Mouse (Mus musculus) lung, postnatal 36 days (tissue): ENCODE results near the gene Zmat5.
"Not testable (repeated sequence)": the region's sequence is repeated elsewhere in the genome, so short reads cannot be mapped to it uniquely, and the experiment has no call there.

ENCODE experiments used
- DNase-seq: peaks from one replicate; pipeline ENCODE4 v3.0.0; 2022; ENCODE audit warnings: mixed read lengths

Gene Zmat5

DNA sequence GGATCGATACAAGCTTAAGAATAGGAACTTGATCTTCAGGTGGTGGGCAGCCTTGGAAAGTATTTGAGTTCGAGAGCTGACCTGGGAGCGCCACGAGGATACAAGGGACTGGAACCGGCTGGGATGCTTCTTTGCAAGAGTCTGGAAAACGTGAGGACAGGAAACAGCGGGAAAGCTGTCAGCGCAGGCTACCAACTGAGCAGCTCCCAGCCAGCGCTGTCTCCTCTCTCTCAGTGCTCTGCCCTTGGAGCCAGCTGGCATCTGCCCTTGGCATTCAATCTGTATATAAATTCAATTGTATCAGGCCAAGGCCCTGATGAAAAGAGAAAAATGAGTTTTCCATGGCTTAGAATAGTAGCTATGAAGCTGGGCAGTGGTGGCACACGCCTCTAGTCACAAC, 13.3 kb upstream of the Zmat5 start:
- no peak for DNase-seq

DNA sequence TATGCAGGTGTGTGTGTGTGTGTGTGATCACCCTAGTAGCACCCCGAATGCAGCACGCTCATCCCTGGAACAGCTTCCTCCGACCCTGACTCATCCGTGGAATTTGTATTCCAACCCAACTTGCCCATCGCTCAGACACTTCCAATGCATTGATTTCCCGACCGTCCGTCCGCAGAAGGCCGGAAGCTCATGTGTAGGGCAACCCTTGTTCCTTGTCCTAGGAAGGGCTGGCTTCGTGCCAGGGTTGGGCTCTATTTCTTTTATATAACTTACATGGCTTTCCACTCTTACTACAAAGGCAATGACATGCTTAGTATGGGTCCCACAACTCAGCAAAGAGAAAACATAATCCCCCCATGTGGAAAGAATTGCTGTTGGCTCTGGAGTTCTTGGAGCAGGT, 12.3 kb upstream of the Zmat5 start:
- DNase-seq = no peak

DNA sequence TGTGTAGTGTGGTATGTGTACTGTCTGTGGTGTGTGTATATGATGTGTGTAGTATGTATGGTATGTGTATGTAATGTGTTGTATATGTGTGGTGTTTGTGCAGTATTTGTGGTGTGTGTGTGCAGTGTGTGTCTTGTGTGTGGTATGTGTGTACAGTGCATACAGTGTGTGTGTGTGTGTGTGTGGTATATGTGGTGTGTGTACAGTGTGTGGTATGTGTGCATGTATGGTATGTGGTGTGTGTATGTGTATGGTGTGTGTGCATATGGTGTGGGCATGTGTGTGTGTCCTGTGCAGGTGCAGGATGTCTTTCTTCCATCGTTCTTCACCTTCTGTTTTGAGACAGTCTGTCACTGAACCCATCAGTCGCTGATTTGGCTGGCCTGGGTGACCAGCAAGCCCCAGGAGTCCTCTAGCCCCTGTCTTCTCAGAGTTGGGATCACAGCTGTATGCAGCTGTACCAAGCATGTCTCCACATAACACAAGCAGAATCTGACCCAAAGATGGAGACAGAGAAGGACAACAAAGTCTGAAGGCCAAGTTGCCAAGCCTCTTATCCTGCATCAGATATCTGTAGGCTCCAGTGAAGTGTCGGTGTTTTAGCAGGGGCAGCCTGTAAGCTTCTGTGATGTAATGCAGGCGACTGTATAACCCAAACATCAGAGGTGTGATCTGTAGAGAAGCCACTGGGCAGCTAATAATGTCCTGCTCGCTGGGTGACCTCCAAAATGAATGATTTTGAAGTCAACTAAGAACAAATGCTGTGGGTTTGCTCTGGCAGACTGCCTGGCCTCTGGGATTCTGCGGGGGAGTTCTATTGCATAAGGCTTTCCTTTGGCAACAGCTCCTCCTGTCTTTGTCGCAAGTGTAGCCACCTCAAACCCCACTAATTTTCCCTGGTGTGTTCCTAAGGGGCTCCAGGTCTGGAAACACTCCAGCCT, 7.2 kb upstream of the Zmat5 start:
- peak; percentile 86 for DNase-seq

DNA sequence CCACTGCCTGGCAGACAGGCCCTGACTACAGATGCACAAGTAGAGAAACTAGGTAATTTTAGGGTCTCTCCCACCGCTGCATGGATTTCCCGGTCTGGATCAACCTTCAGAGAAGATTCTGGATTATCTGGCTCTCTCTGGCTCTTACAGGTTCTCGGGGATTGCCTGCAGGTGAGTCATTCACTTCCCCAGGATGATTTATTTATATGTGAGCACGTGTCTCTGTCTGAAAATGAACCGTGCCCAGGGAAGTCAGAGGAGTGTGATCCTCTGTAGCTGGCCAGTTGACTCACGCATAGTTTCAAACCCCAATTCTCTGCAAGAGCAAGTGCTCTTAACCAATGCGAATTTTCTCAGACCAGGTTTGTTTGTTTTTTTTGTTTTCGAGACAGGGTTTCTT, 3.8 kb upstream of the Zmat5 start:
- no peak for DNase-seq

DNA sequence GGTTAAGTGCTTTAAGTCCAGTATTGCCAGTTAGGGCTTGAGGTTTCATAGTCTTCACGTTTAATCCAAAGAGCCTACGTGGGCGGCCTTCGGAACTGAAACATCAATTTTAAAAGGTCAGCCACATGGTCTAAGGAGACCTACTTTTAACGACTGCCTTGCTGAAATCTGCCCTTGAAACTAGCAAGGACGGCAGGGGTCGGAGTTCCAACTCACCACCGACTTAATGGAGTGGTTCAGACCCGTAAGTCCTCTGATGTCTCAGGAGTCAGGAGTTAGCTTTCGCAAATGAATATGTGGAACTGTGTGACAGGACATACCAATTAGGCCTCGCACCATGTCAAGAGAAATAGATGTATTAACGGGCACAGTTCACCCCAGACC, 798 bp upstream of the Zmat5 start:
- DNase-seq = peak; percentile 22

DNA sequence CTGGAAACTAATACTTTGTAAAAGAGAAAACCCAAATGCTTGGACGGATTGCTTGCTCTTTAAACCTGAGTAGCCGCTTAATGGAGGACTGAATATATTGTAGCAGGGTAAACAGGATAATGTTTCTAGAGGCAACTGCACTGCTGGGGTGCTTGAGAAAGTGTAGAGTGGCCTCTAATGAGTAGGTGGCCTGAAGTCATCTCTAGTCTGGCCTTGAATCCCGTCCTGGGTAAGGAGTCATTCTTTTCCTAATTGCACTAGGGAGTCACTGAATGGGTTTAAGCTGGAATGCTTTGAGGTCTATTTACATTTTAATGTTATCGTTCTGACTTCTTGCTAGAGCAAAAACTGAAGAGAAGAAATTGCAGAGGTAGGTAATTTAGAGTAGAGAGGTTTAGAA, 700 bp downstream of the Zmat5 start:
- no peak for DNase-seq

DNA sequence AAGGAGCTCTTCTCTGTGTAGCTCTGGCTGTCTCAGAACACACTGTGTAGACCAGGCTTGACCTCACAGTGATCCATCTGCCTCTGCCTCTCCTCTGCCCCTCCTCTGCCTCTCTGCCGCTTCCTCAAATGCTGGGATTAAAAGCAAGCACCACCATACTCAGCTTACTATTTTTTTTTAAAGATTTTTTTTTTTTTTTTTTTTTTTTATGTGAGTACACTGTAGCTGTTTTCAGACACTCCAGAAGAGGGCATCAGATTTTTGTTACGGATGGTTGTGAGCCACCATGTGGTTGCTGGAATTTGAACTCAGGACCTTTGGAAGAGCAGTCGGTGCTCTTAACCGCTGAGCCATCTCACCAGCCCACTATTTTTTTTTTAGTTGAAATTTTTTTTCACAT, 5.7 kb downstream of the Zmat5 start:
- DNase-seq = not testable (repeated sequence)

DNA sequence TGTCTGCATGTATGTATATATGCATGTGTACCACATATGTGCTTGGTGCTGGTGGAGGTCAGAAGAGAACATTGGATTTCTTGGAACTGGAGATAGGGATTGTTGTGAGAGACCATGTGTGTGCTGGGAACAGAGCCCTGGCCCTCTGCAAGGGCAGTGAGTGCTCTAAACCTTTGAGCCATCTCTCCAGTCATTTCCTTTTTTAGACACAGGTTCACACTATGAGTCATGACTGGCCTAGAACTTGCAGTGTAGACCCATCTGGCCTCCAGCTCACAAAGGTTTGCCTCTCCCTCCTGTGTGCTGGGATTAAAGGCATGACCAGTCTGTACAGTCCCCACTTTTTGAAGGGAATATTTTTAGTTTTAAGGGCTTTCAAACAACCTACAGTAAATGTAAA, 8.3 kb downstream of the Zmat5 start:
- no peak for DNase-seq

DNA sequence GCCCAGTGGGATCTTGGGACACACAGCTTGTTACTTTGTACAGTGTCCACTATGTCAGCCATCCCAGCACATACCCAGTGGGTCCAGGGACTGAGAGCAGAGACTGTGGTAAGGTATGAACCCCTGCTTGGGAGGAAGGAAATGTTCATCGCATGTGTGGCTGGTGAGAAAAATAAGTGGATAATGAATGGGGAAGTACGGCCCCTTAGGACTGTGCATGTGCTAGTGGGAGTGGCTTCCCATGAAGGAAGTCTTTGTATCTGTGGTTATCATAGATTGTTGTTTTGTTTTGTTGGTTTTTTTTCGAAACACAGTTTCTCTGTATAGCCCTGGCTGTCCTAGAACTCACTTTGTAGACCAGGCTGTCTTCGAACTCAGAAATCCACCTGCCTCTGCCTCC, 10.2 kb downstream of the Zmat5 start:
- DNase-seq = no peak

DNA sequence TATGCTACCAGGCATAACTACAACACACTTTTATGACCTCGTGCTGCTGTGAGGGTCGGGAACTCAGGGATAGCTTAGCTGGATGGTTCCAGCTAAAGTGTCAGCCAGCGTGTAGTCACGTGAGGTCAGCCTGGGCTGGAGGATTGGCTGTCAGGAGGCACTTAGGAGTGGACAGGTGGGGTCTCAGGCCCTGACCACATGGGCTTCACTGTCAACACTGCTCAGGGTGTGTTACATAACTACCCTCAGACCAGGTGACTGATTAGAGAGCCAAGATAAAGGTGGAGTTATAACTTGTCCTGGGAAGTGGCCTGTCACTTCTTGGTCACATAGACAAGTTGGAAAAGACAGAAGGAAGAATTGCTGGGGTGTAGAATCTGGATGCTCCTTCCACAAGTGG, 11.1 kb downstream of the Zmat5 start:
- DNase-seq = no peak

DNA sequence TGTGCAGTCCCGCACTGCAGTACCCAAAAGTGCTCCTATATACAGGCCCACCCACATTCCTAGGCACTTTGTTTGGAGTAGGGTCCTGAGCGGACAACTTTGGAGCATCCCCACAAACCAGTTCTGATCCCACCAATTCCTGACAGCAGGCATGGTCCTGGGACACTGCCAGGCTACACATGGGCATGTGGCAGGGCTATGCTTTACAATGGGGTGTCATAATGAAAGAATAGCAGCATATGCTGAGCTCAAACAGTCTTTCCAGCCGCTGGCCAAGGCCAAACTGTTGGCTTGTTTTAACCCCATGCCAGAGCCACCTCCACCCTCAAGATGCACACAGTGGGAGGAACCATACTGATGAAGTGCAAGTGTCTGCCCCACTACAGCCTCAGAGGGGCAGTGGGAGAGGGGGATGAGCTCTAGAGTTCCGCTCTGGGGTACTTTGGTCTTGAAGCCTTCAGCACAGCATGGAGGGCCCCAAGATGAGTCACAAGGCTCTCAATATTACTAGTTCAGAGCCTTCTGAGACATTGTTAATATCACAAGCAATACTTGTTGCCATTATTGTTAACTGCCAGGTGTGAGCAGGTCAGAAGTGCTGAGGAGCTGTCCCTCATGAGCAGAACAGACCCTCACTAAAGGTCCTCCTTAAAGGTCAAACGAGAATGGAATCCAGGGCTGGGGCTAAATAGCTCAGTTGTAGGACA, 12.2 kb downstream of the Zmat5 start:
- DNase-seq = no peak

DNA sequence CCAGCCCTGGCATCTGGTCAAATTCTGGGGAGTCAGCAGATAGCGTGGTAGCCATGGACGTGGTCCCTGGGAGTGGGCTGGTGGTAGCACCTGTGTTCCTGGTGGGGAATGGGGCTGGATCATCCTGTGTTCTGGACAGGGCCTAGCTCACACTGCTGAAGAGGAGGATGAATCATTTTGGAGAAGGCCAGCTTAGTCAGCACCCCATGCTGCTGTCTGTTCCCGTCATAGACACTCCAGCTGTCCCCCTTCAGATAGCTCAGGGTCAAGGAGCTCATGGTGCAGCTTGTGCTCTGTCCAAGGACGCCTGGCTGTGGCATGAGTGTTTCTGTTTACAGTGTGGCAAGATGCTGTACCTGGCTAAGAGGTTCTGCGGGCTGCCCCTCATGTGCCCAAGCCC, 14.1 kb downstream of the Zmat5 start:
- no peak for DNase-seq

DNA sequence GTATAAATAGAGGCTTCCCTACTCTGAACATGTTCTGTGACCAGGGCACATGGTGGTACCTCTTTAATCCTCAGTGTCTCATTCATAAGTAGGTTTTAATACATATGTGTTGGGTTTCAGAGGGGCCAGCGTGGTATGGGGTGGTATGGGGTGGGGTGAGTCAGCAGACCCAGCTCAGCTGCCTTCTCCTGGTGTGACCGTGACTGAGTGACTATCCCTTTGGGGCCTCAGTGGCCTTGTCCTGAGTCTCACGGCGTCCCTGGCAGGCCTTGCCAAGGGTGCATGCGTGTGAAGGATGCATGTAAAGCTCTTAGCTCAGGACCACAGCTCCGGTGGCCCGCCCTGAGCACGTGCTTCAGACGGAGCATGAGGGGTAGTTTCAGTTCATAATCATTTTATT, 15.5 kb downstream of the Zmat5 start:
- no peak for DNase-seq

DNA sequence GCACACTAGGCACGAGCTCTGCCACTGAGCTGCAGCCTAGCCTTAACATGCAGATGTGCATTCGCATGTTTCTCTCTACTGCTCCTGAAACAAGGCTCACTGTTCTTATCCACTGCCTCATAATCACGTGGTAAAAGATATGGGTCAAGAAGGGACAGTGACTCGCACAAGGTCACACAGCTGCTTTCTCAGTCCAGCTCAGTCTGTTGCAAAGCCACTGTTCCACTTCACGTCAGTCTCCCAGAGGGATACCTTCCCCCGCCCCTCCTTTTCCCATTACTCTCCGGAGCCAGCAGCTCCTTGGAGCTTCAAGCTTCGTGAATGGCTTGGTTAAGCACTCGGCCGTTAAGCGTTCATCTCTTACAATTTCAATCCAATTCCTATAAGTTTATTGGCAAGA, 15.9 kb downstream of the Zmat5 start:
- no peak for DNase-seq

DNA sequence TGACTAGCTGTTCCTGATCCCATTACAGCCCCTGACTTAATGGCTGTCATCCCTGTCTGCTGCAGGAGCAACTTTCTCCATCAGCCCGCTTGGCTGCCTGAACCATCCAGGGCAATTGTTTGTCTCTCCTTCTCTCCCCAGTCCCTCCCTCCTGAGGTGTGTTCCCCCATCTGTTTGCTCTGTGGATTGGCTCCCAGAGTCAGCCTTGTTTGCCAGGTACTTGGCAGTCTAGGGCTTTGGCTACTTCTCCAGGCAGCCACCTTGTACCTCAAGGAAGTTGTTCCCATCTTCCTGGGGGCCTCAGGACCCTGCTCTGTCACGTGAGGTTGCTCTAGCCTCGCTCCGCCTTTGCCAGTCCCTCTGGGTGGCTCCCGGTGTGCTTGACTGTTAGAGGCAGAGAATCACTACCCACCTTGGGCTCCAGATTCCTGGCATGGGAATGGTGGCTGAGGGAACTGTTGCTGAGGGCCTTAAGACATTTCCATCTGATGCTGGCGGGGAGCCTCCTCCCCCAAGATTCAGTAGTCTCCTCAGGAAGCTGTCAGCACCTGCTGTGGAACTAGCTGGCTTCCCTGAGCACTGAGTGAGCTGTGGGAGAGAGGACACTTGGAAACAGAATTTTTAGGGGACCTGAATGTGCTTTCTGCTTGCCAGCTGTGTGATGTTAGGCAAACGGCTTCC, 16.6 kb downstream of the Zmat5 start:
- peak; percentile 71 for DNase-seq

DNA sequence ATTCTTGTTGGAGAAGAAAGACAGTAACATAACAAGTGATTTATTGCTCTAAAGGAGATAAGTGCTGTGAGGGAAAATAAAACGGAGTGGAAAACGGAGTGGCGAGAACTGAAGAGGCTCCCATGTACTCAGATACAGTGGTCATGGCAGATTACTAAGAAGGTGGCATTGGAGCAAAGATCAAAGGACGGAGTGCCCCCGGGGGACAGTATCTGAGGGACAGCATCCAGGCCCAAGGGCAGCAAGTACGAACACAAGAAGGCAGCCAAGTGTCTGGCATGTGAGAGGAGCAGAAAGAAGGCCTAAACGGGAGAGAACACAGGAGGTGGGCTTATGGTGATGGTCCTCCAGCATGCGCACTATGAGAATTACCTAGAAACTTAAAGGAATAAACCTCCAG, 17.2 kb downstream of the Zmat5 start:
- DNase-seq = no peak

DNA sequence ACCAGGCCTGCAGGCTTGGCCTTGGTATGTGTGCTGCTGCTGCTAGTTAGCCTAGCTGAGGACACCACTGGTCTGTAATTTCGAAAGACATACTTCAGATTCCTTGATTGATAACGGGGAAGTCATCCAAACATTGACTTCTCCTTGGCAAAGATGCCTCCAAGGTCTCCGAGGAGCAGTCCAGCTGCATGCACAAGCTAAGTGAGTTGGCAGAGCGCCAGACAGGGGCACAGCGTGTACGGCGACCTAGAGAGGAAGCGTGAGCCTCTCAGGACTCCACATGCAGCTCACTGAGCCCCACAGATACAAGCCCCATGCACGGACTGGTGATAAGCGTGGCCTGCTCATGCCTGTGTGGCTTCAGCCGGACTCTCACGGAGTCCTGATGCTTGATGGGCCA, 25.1 kb downstream of the Zmat5 start:
- peak; percentile 56 for DNase-seq

DNA sequence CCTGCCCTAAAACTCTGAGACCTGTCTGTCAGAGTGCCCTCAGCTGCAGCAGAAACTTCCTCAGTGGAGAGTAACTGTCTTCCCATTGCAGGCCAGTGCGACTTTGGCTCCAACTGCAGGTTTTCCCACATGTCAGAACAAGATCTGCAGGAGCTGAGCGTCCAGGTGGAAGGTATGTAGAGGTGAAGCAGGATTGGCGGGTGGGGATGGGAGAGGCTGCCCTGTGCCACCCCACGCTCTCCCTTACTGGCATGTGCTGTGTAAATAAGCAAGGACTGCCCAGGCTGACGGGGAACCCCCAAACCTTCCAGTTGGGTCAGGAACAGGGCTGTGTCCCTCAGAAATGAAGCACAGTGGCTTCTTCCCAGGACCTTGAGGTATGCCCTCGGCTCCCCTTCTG, 25.6 kb downstream of the Zmat5 start:
- DNase-seq = peak; percentile 36

DNA sequence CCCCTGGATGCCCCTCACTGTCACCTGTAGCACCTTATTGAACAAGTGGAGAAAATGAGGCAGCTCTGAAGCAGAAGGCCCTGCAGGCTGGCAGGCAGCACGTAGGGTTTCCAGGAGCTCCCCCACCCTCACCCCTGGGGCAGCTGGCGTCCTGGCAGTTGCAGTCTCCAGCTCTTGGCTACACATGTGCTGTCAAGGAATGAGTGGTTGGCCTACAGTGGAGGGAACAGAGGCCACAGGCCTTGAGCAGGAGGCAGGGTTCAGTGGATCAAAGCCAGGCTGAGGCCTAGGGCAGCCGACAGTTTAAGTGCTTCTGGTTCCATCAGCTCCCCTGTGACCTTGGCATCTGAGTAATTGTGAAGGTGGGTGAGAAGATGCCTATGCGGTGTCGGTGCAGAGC, 26.4 kb downstream of the Zmat5 start:
- no peak for DNase-seq

DNA sequence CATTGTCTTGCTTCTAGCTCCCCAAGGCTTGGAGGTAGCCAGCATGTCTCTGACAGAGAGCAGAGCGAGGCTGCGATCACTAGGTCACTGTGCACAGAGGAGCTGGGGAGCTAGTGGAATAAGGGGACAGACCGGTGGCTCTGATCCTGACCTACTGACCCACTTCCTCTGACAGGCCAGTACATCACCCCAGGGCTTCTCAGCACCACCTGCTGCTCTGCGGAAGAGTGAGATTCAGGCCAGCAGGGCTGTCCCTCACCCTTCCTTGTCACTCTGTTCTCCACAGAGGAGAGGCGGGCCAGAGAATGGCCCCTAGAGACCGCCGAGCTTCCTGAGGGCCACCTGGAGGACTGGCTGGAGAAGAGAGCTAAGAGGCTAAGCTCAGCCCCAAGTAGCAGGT, 27.3 kb downstream of the Zmat5 start:
- no peak for DNase-seq

DNA sequence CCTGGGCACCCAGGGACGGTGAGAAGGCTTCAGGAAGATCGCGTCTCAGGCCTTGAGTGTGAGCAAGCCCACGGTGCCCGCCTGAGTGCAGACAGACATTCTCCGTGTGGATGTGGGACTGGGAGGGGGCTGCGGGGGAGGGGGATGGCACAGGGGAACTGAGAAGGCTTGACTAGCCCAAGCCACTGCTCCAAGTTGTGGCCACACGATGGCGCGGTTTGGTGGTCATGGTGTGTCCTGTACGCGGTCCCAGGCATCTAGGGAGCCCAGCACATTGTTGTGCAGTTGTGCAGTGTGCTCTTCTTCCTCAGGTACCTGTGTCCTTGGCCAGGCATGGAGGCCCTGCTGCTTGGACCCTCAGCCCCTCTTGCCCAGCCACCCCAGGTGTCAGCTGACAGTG, 29.7 kb downstream of the Zmat5 start:
- no peak for DNase-seq

DNA sequence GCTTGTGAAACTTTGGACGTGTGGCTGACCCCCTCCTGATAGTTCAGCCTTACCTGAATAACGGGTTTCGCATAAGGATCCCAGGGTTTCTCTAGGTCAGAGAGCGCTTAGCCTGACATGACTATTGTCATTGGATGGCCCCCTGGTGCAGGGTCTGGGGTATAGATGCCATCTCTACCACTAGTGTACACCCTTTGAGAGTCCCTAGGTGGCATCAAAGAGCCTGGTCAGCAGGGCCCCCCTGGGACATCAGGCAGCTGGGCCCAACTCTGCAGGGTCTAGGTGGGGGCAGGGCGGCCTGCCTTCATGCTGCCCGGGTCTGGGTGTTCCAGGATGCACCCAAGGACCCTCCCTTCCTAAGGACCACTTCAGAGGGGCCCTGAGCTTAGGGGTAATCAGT, 31.9 kb downstream of the Zmat5 start:
- DNase-seq = no peak

DNA sequence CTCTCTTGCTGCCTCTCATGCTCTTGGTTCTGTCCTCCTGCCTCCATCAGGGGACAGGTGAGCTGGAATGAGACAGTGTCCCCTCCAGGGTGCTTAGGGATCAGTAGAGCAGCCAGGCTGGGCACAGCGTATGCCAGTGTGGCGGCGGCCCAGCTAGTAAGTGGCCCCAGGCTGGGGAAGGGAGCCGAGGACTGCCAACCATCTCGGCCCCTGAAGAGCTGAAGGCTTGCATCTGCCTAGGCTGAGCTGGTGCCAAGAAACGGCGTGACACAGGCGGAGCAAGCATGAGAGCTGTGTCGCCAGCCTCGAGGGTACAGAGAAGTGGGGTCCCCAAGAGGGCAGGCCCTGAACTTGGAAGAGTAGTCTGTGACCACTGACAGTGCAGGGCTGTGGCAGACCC, 33.2 kb downstream of the Zmat5 start:
- no peak for DNase-seq

DNA sequence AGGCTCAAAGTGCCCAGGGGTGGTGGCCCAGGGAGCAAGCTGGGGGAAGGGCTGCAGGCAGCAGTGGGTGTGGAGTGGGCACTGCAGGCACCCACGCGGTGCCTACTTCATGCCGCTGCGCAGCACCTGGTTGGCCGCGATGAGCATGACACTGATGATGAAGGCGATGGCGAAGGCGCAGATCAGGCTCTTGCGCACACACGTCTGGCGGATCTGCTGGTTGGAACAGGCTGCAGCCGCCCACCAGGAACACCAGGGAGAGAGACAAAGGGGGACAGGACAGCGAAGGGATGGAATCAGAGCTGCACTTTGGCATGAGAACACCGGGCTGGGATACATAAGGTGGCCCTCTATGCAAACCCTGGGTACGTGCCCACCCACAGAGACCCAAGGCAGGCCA, 34.2 kb downstream of the Zmat5 start:
- DNase-seq = no peak
